Mouse (Mus musculus) lung, postnatal 36 days (tissue): Measurements from ENCODE around the gene Ankrd36.
A peak's percentile ranks its signal among the peaks of the same experiment; 100 is the strongest.

Source experiments
- DNase-seq: peaks from one replicate; pipeline ENCODE4 v3.0.0; 2022; ENCODE audit warnings: mixed read lengths

Ankrd36 gene

GRCm38 (mm10) chr11:5691775-5692174 is 122.3 kb downstream of the Ankrd36 start:
- peak; percentile 65 for DNase-seq

GRCm38 (mm10) chr11:5700808-5701207 is 131.3 kb downstream of the Ankrd36 start:
- no peak for DNase-seq

- no peak for DNase-seq
Measured at GRCm38 (mm10) chr11:5701300-5701699, 131.8 kb downstream of the Ankrd36 start.

DNA sequence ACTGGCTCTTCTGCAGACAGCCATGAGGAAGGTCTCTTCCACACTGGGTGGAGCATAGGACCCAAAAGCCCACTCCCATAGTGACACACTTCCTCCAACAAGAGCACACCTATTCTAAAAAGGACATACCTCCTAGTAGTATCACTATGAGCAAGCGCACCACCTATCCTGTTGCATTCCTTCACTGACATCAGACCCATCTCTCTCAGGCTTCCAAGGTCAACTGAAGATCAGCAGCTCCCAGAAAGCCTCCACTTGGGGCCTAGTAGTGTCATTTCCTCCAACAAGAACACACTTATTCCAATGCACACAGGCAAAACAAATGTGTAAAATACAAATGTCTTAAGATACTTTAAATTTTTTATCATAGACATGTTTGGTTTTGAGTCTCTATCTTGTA is 132.3 kb downstream of the Ankrd36 start:
- DNase-seq = no peak

GRCm38 (mm10) chr11:5702271-5702956 is 132.9 kb downstream of the Ankrd36 start:
- DNase-seq = no peak

GRCm38 (mm10) chr11:5702957-5703332 is 133.5 kb downstream of the Ankrd36 start:
- DNase-seq = no peak

DNA sequence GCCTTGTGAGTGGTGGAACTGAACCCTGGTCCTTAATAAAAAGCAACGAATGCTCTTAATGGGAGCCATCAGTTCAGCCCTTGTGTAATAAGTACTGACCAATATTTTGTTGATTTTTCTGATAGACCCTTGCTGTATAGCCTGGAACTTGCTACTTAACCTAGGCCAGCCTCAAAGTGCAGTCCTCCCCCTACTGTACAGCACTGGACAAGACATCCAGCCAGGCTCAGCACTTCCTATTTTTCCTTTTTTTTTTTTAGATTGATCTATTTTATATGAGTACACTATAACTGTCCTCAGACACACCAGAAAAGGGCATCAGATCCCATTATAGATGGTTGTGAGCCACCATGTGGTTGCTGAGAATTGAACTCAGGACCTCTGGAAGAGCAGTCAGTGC is 133.9 kb downstream of the Ankrd36 start:
- no peak for DNase-seq

DNA sequence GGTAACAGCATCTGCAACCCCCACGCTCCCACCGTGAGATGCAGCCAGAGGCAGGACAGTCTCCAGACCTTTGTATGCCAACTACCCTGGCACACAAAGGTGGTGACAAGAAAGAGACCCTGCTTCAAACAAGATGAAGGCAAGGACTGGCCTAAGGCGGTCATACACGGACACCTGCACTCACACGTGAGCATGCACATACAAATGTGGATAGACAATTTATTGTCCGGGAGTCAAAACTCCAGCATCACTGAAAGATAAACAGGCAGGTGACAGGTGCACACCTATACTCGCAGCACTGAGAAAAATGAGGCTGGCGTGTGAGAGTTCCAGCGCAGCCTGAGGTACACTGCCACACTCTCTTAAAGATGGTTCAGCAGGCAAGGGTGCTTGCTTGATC is 136.5 kb downstream of the Ankrd36 start:
- no peak for DNase-seq

DNA sequence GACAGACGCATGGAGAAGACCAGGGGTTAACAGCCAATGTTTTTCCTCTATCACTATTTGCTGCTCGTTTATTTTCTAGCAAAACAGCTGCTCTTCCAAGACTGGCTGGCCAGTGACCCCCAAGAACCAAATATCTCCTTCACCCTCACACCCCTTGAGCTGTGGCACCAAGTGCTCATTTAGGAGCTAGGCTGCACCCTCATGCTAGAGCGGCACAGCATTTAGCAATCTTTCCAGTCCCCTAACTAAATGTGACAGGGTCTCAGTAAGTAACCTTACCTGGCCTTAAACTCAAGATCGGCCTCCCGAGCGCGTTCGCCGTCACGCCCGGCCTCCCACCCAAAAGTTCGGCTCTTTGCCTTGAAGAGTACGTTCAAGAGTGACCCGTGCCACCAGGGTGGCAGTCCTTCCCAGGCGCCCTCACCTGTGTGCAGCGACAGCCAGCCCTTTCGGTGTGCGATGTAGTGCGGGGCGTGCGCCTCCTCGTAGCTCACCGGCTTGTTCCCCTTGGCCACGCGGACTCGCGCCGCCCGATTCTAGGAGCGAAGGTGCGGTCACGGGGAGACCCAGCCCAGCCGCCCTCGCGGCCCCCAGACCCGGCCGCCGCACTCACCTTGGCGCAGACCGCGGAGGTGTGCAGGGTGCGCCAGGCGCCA is 137.5 kb downstream of the Ankrd36 start:
- peak; percentile 22 for DNase-seq

- DNase-seq = peak; percentile 94
Measured at GRCm38 (mm10) chr11:5707530-5708353, 138.3 kb downstream of the Ankrd36 start.

GRCm38 (mm10) chr11:5715179-5715578 is 145.7 kb downstream of the Ankrd36 start:
- DNase-seq = no peak

DNA sequence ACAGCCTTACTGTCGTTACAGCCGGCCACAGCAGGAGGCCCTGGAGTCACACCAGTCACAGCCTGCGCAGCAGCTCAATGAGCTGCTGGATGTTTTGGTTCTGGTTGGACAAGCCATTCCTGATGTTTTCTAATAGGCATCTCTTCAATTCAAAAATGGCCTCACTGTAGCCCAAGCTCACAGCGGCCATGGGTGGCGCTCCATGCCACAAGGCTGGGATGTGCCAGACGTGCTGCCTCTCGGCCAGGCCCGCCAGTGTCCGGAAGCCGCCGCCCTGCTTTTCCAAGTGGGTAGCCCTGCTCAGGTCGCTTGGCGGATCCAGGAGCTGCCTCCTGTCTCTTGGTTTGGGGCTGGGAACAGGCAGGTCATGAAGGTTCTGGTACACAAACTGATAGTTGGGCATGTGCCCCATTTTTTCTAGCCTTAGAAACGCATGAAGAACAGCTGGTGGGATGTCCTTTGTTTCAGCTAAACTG is 146.2 kb downstream of the Ankrd36 start, which contains the start of gene Mrps24:
Gene Mrps24 (minus strand): TSS at position 51 of the 476 bp plus-strand sequence.
- DNase-seq = no peak

DNA sequence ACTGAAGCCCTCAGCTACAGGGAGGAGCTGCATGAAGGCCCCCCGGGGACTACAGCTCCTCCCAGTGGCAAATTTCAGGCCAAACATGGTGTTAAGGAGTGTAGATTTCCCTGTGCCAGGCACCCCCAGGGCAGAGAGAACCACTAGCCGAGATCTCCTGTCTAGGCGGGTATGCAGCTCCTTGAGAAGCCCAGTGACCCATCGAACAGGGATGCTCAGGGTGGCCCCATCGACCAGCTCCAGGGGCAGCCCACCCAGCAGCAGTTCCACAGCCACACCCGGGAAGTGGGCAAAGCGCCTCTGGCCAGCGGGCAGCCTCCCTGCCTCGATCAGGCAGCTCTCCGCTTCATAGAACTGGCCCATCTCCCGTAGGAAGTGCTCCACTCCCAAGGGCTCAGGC is 146.8 kb downstream of the Ankrd36 start:
- DNase-seq = no peak

- DNase-seq = peak; percentile 67
Measured at GRCm38 (mm10) chr11:5716938-5717705, 147.6 kb downstream of the Ankrd36 start.

- DNase-seq = peak; percentile 36
Measured at GRCm38 (mm10) chr11:5718611-5719354, 149.3 kb downstream of the Ankrd36 start.

DNA sequence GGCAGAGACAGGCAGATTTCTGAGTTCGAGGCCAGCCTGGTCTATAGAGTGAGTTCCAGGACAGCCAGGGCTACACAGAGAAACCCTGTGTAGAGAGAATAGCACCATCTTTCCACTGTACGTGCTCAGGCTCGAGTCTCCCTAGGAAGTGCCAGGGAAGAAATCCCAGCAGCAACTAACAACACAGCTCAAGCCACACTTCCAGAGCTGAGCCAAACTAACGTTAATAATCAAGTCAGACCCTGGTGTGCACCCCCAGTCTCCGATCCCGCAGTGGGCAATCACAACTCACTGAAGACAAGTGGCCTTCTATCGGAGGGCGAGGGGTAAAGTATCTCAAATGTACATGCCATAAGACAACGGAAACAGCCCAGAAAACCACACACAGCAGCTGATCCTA is 160.1 kb downstream of the Ankrd36 start:
- no peak for DNase-seq

DNA sequence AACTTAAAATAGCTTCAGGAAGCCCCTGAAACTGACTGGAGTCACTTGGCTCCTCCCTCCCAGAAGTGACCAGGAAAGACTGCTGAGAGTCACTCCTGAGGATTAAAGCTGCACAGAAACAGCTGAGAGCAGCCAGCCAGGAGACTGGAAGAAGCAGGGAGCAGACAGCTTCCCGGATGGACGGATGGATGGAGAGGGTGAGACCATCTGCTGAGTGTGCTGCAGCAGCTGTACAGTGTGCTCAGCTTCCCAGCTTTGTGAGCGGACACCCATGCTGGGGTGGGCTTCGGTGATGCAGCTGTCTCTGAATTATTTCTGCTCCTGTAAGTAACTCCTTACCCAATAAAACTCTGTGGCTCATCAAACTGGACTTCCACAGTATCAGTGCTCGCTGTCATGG is 162.9 kb downstream of the Ankrd36 start:
- no peak for DNase-seq

- DNase-seq = peak; percentile 37
Measured at GRCm38 (mm10) chr11:5734323-5734722, 164.8 kb downstream of the Ankrd36 start.

DNA sequence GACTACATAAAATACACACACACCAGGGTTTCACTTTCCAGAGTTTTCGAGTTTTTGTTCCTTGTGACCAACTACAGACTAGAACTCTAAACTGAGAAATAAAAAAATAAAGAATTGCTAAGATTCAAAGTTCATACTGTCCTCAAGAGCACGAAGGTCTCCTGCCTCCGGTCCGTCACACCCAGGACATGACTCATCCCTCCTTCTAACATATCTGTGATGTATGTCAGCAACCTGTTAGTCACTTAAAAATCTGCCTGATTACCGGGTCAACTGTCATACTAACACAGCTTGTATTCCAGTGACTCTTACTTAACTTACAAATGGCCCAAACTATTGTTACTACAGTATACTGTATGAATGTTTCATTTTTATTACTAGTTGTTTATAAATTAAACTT is 167.7 kb downstream of the Ankrd36 start:
- no peak for DNase-seq
